Mouse (Mus musculus): ENCODE measurements around the gene Rnf113a2. TPM values are rescaled to one million over a fixed set of nuclear protein-coding genes. Genes with fewer than 3 reads are reported as not detected.

Gene Rnf113a2
- polyA plus RNA-seq (2017; shearing (Covaris generic)), result 10 to 100 TPM; 30.2 to 34.1 TPM

DNA sequence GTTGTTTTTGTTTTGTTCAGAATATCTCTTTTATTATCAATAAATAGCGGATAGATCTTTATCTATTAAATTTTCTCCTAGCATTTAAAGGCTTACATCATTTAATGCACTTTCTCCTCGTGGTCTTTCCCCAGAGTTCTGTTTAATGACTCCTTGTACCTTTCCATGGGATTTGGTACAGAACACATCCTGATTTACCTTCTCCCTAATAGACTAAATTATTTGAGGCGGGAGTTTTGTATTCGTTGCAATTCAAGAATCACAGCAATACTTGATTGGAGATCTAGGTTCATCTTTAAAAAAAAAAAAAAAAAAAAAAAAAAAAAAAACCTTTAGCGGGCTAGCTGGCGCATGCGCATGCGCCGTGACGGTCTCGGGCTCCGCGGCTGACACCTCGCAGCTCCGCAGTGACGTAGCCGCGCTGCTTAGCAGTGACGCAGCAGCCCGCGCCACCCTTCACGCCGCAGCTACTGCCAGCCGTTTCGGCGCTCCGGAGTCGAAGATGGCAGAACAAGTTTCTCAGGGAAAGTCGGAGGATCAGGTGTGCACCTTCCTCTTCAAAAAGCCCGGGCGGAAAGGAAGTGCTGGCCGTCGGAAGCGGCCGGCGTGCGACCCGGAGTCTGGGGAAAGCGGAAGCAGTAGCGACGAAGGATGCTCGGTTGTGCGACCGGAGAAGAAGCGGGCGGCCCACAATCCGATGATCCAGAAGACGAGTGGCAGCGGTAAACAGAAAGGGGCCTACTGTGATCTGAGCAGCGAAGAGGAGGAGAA is at the start of gene Rnf113a2:
TSS of gene Rnf113a2 (plus strand) at position 363 of the 771 bp plus-strand sequence.

DNA sequence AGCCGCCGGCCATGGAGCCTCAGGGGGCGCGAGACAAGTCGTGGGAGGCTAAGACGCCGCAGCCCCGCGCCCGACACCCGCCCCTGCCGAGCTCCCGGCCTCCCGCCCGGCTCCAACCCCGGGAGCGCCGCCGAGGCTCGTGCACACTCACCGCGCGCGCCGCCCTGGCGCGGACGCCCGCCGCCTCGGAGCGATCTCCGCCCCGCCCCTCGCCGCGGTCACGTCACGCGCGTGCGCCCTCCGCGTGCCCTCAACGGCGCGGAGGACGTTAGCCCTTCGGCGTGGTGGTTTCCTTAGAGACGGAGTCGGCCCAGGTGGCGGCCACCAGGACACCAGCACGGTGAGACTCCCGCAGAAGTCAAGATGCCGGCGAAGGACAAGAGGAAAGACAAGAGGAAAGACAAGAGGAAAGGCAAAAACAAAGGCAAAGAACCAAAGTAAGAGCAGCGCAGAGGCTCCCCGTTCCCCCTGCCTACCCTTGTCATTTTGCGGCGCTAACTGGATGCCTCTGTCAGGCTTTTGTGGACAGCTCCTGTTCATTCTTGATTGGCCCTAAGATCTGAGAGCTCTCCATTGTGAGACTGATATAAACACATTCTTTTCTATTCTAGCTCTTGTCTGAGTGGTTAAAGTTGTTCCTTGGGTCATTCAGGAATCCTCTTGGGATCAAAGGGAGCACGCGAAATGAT is 8.0 kb upstream of the Rnf113a2 start, which contains the start of the genes Entpd5 and Bbof1:
TSS of gene Entpd5 (minus strand) at position 211 of the 689 bp plus-strand sequence.
TSS of gene Bbof1 (plus strand) at position 253 of the 689 bp plus-strand sequence.

DNA sequence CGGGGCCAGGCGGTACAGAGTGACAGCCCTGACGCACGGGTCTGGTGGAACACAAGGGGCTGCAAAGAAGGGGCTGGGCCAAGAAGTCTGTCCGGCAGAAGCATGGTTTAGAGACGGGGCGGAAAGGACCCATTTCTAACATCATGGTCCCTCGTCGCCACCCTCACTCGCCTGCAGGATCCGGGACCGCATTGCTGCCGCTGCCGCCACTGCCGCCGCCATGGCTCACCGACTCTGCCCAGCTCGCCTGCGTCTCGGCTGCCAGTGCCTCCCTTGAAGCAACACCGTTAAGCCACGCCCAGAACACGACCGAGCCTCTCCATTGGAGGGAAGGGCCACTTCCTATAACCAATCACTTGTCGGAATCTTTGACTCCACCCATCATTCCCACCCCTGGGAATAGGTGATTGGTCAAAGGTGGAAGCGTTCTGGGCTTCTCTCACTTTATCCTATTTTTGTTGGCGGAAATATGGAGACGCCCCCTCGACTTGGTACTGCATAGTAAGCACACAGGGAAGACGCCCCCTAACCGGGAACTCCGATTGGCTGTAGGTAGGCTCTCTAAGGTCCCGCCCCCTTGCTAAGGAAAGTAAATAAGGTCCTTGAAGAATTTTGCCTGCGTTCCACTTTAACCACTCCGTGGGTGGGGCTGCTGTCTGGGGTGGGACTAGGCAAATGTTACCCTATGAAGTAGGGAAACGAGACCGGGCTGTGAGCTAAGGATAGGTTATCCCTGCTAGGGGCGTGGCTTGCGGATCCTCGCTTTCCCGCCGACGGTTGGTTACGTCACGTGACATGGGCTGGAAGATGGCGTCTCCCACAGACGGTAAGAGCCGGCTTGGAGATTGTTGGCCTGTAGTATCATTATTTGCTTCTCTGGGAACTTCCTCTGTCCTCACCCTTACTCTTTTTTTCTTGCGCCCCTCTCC is 34.0 kb downstream of the Rnf113a2 start, which contains the start of the genes Aldh6a1 and Lin52:
TSS of gene Aldh6a1 (minus strand) at position 287 of the 929 bp plus-strand sequence.
TSS of gene Lin52 (plus strand) at position 705 of the 929 bp plus-strand sequence.

Other genes with a start within 250 kb of the Rnf113a2 start
- gene Elmsan1, start 198.3 kb upstream of the Rnf113a2 start, polyA plus RNA-seq (2017; shearing (Covaris generic)), result 10 to 100 TPM; 14.2 to 19.1 TPM
- gene Ptgr2, start 132.0 kb upstream of the Rnf113a2 start, polyA plus RNA-seq (2017; shearing (Covaris generic)), result 10 to 100 TPM; 29.4 to 29.7 TPM
- 10 to 100 TPM; 55.8 to 64.5 TPM for gene Zfp410, start 100.3 kb upstream of the Rnf113a2 start, polyA plus RNA-seq (2017; shearing (Covaris generic))
- gene Coq6, start 55.5 kb upstream of the Rnf113a2 start, polyA plus RNA-seq (2017; shearing (Covaris generic)), result 10 to 100 TPM; 15.8 to 24.0 TPM
- gene Fam161b, start 55.4 kb upstream of the Rnf113a2 start, polyA plus RNA-seq (2017; shearing (Covaris generic)), result under 1 TPM in 1 of 2 experiments, not detected in 1; 0.50 TPM
- gene Entpd5, start 8.2 kb upstream of the Rnf113a2 start, polyA plus RNA-seq (2017; shearing (Covaris generic)), result 10 to 100 TPM; 32.1 to 36.3 TPM
- gene Bbof1, start 8.1 kb upstream of the Rnf113a2 start, polyA plus RNA-seq (2017; shearing (Covaris generic)), result 1 to 10 TPM in 1 of 2 experiments, not detected in 1; 2.3 TPM
- gene Aldh6a1, start 33.8 kb downstream of the Rnf113a2 start, polyA plus RNA-seq (2017; shearing (Covaris generic)), result 10 to 100 TPM in 1 of 2 experiments, 1 to 10 TPM in 1; 7.1 to 22.1 TPM
- gene Lin52, start 34.2 kb downstream of the Rnf113a2 start, polyA plus RNA-seq (2017; shearing (Covaris generic)), result 10 to 100 TPM; 16.8 to 17.6 TPM
- under 1 TPM in 1 of 2 experiments, not detected in 1; 0.05 TPM for gene Vsx2, start 152.6 kb downstream of the Rnf113a2 start, polyA plus RNA-seq (2017; shearing (Covaris generic))
- gene Abcd4, start 200.2 kb downstream of the Rnf113a2 start, polyA plus RNA-seq (2017; shearing (Covaris generic)), result 10 to 100 TPM; 14.3 to 16.3 TPM
- gene Vrtn, start 223.8 kb downstream of the Rnf113a2 start, polyA plus RNA-seq (2017; shearing (Covaris generic)), result under 1 TPM in 1 of 2 experiments, not detected in 1; 0.26 TPM

Data from activated CD4-positive, CD25-positive, alpha-beta regulatory T cell (primary cell).